Mouse (Mus musculus) left cerebral cortex, adult 8-10 months (tissue): ENCODE results near the gene Wrap53. TPM values are rescaled to one million over a fixed set of nuclear protein-coding genes. Genes with fewer than 3 reads are reported as not detected.

Experiments used
- DNase-seq, 2 experiments: peaks; one replicate each; pipeline ENCODE4 v3.0.0; 2022; ENCODE audit warnings: low spot score in 2 of 2
- total RNA-seq, 4 experiments: library from RNA; stranded (reverse); gene quantifications; 2 replicates each; pipeline ENCODE4 v1.2.4; 2022

Gene Wrap53
- total RNA-seq, 4 experiments from 2014 or later: 10.1 to 13.8 (median 11.3) TPM

DNA sequence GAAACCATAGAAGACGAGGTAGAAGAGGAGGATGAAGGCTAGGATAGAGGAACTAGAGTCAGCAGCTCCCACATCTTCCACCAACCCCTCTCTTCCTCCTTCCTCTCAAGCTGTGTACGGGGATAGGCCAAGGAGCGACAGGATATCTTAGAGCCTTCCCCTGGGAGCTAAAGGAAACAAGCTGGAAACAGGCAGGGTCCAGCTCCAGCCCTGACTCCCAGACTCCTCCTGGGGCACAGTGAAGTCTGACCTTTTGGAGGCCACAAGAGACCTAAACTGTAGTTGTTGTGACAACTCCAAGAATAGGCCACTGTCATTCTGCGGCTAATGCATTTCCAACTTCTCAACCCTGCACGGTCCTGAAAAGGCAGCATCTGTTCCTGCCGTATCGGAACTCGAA lies 23.5 kb upstream of the Wrap53 start:
- no peak for DNase-seq

GRCm38 (mm10) chr11:69601768-69602167 lies 21.7 kb upstream of the Wrap53 start:
- DNase-seq: no peak

DNA sequence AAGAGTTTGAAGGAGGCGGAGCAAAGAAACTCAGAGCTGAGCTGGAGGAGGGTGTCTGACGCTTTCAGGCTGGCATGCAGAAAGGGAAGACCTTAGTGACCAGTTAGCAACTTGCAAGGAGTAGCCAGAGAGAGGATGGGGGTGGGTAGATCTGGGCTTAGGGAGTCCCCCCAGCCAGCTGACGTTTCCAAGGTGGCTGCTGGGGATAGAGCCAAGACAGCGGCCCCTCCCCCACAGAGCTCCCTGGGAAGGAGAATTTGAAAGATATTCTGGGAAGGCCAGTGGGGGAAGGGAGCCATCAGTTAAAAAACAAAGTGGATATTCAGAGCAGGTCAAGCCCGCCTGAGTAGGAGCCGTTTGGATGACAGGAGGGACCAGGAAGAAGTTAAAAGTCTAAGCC lies 20.0 kb upstream of the Wrap53 start:
- DNase-seq: peak in 1 of 2 experiments; percentile 80

DNA sequence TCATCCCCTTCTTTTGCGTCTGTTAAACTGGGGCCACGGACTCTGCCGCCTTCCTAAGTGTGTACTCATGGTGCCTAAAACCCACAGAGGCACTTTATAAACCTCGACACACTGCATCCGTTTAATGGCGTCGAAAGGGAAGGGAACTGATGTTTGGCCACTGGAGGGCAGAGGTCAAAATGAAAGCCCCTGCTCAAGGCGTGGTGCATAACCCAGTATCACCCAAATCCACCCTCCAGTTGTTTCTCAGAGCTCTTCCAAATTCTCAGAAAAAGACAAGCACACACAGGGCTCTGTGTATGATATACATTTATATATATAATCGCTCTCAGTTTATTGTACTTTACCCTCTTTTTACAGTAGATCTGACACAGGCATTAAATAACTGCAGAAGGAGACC lies 19.4 kb upstream of the Wrap53 start:
- DNase-seq: no peak

DNA sequence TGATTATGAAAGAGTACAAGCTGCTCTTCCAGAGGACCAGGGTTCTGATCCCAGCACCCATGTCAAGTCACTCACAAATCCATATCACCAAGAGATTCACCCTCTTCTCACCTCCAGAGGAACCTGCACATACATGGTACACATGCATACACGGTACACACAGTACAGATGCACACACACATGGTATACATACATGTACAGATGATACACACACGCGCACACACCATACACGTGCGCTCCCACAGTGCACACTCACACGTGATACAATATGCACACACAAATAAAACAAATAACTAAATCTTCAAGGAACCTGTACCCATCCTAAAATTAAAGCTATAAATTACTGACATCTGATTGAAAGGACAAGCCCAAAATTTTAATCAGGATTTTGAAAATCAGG lies 14.8 kb upstream of the Wrap53 start:
- DNase-seq: no peak

DNA sequence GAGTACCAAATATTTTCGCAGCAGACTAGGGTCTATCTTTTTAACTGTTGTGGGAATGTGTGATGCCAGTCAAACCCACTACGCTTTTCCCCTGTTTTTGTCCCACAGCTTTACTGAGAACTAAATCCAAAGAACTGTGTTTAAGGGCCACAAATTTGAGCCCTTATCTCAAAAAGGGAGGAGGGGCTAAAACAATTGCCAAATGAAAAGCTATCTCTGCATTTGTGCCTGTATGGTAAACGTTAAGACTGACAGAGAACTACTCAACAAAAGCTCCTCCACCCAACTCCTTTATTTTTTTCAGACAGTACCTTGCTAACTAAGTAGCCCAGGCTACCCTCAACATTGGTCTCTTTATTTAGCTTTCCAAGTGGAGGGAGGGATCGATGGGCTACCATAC lies 12.7 kb upstream of the Wrap53 start:
- no peak for DNase-seq

DNA sequence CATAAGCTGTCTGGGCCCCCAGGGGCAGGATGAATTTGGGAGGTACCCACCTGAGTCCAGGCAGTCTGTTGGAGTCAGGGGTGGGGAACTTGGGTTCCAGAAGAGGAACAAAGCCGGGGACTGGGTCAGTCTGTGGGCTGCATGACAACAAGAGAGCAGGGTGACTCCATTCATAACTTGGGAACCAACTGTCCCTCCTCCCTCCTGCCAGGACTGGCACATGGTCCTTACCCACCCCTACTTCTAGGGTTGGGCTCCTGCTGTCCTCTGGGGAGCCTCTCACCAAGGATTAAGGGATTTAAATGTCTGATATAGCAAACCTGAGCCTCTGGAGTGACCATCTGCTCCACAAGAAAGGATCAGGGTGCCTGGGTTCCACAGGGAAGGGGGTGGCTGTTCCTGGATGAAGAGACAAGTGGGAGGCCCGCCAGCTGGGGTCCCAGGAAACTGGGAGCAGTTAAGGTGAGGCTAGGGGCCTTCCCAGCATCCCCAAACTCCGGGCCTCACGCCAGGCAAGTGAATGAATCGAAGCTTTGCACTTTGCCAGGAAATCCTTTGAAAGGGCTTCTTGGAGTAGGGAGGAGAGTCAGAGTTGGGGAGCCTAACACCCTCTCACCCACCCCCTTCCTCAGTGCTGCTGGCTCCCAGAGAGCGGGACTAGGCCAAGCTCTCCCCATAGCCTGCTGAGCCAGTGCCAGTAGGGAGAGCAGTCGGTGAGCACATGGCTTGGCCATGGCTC lies 12.0 kb upstream of the Wrap53 start:
- peak in 1 of 2 experiments; percentile 80 for DNase-seq

DNA sequence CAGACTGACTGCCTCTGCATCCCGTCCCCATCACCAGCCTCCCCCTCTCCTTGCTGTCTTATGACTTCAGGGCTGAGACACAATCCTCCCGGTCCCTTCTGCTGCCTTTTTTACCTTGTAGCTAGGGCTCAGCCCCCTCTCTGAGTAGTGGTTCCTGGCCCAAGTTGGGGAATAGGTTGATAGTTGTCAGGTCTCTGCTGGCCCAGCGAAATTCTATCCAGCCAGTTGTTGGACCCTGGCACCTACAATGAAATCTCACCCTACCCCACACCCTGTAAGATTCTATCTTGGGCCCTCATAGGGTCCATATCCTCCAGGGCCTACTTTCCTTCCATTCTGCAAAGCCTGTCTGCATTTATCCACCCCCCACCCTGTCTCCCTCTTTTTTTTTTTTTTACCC lies 11.4 kb upstream of the Wrap53 start:
- no peak for DNase-seq

DNA sequence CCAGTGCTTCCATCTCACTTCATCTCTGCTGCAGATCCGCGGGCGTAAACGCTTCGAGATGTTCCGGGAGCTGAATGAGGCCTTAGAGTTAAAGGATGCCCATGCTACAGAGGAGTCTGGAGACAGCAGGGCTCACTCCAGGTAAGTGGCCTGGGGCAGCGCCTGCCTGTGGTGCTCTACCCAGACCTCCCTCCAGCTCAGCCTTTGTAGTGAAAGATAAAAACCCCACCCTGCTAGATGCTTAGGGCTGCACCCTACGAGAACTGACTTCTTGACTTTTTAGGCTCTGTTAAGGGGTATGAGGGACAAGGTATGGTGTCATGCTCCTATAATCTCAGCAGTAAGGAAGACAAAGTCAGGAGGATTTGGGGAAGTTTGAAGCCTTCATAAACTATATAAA lies 10.6 kb upstream of the Wrap53 start:
- no peak for DNase-seq

DNA sequence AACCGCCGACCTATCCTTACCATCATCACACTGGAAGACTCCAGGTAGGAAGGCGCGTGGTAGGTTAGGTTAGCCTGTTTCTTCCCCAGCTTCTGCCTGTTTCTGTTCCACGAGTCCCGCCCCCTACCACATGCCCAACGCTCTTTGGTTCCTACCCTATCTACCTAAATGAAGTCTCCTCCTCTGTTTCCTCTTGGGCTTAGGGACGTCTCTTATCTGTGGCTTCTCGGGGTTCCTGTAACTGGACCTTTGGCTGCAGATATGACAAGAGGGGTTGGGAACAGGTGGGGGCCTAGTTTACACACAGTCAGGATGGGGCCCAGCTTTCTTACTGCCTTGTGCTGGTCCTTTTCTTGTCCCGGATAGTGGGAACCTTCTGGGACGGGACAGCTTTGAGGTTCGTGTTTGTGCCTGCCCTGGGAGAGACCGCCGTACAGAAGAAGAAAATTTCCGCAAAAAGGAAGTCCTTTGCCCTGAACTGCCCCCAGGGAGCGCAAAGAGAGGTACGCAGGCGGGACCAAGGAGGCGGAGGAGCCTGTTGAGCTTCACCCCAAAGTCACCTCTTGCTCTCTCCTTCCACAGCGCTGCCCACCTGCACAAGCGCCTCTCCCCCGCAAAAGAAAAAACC lies 9.3 kb upstream of the Wrap53 start:
- DNase-seq: no peak

GRCm38 (mm10) chr11:69585718-69586325 lies 5.8 kb upstream of the Wrap53 start:
- no peak for DNase-seq

DNA sequence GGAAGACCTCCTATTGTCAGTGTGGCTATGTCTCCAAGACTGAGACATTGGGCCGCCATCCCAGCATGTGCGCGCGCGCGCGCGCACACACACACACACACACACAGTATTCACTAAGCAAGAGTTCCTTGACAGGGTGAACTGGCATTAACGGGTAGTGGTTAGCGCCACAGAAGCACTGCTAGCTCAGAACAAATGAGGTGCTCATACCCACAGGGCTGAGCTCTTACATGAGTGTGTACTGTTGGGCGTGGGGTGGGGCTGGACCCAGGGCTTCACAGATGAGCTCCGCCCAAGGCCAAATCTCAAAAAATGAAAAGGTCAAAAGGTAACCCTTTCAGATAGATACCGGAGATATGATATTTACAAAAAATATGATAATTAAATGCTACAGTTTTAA lies 4.9 kb upstream of the Wrap53 start:
- no peak for DNase-seq

- DNase-seq: no peak
Observed at GRCm38 (mm10) chr11:69584008-69584407, 4.0 kb upstream of the Wrap53 start.

GRCm38 (mm10) chr11:69582230-69582805 lies 2.3 kb upstream of the Wrap53 start:
- no peak for DNase-seq

- DNase-seq: no peak
Observed at GRCm38 (mm10) chr11:69581814-69582213, 1.8 kb upstream of the Wrap53 start.

DNA sequence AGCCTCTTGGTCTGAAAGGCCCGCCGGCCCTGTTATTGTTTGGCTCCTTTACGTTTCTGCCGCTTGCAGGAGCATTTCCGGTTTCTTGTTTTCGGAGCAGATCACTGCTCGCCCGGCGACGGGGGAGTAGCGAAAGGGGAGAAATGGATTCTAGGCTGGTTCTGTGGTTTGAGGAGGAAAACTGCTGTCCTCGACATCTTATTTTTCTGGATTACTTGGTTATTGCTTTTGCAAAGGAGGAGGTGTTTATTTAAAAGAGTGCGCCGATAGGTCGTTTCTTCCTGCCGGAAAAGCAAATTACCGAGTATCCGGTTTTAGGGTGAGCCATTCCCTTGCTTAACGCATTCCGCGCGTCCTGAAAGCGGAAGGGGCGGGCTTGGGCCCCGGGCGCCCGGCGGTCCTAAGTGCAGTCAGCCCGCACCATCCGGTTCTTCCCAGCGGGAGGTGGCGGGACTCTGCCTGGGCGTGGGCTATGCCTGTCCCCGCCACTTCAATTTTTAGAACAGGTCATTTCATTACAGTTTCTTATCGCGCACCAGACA lies 1.2 kb upstream of the Wrap53 start:
- peak; percentile 80 to 89 for DNase-seq

GRCm38 (mm10) chr11:69580572-69581146 lies 604 bp upstream of the Wrap53 start:
- DNase-seq: no peak

- DNase-seq: peak; percentile 97
Observed at GRCm38 (mm10) chr11:69579128-69580017, 682 bp downstream of the Wrap53 start.

GRCm38 (mm10) chr11:69578301-69578700 lies 1.8 kb downstream of the Wrap53 start:
- DNase-seq: no peak

DNA sequence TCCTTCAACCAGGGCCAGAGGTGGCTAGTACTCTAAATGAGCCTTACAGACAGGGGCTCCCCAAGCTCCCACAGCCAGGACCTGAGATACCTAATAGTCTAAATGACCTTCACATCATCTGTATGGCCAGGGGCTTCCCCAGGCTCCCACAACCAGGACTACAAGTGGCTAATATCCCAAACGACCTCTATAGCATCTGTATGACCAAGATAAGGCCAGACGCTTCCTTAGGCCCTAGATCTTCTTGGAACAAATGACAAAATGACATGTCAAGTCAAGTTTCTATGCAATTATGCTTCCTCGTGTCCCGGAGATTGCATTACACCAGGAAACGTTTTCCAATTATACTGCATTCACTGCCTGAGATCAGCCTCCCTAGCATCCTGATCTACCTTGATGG lies 3.7 kb downstream of the Wrap53 start:
- DNase-seq: no peak

DNA sequence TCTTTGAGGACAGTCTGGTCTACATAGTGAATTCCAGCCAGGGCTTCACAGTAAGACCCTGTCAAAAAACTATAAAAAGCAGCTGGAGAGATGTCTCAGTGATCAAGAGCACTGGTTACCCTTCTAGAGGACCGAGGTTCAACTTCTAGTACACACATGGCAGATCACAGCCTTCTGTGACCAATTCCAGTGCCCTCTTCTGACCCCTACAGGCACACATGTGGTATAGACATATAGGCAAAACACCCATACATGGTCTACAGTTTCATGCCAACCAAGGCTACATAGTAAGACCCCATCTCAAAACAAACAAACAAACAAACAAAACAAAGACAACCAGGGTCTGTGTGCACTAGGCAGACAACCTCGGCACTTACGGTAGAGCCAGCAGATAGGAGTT lies 4.8 kb downstream of the Wrap53 start:
- DNase-seq: no peak
